Mouse (Mus musculus) cerebellum, adult 8-10 months (tissue): ENCODE results near the gene Mpig6b.
A peak's percentile ranks its signal among the peaks of the same experiment; 100 is the strongest.

Experiments
- DNase-seq: peaks from one replicate; pipeline ENCODE4 v3.0.0; 2022

Mpig6b gene

GRCm38 (mm10) chr17:35058911-35059892 is 6.8 kb downstream of the Mpig6b start, which contains the start of gene Ddah2:
TSS of gene Ddah2 (plus strand) at chr17:35059035.
- peak; percentile 84 for DNase-seq

GRCm38 (mm10) chr17:35058316-35058715 is 7.7 kb downstream of the Mpig6b start:
- DNase-seq = peak; percentile 28

- DNase-seq = no peak
Measured at GRCm38 (mm10) chr17:35057090-35057489, 8.9 kb downstream of the Mpig6b start.

- no peak for DNase-seq
Measured at GRCm38 (mm10) chr17:35055691-35056495, 10.1 kb downstream of the Mpig6b start.

- DNase-seq = no peak
Measured at GRCm38 (mm10) chr17:35052271-35052798, 13.6 kb downstream of the Mpig6b start.

- peak; percentile 52 for DNase-seq
Measured at GRCm38 (mm10) chr17:35051156-35052086, 14.6 kb downstream of the Mpig6b start.

- DNase-seq = peak; percentile 40
Measured at GRCm38 (mm10) chr17:35050126-35050750, 15.7 kb downstream of the Mpig6b start.

- no peak for DNase-seq
Measured at GRCm38 (mm10) chr17:35049561-35050016, 16.4 kb downstream of the Mpig6b start, which contains the start of gene Clic1. TSS of gene Clic1 (plus strand) at chr17:35049966.

GRCm38 (mm10) chr17:35048932-35049440 is 17.0 kb downstream of the Mpig6b start:
- no peak for DNase-seq

- peak; percentile 7 for DNase-seq
Measured at GRCm38 (mm10) chr17:35048149-35048931, 17.6 kb downstream of the Mpig6b start.

GRCm38 (mm10) chr17:35047688-35048087 is 18.3 kb downstream of the Mpig6b start:
- DNase-seq = no peak

GRCm38 (mm10) chr17:35046681-35047455 is 19.1 kb downstream of the Mpig6b start, which contains the start of gene Msh5:
TSS of gene Msh5 (minus strand) at chr17:35046745.
- peak; percentile 94 for DNase-seq

- peak; percentile 39 for DNase-seq
Measured at GRCm38 (mm10) chr17:35045807-35046680, 19.9 kb downstream of the Mpig6b start.

GRCm38 (mm10) chr17:35044904-35045806 is 20.8 kb downstream of the Mpig6b start:
- peak; percentile 5 for DNase-seq

GRCm38 (mm10) chr17:35043794-35044193 is 22.2 kb downstream of the Mpig6b start:
- DNase-seq = no peak

GRCm38 (mm10) chr17:35039121-35039873 is 26.7 kb downstream of the Mpig6b start:
- DNase-seq = no peak
